Mouse (Mus musculus): Measurements from ENCODE around the gene Atf7ip. TPM values are rescaled to one million over a fixed set of nuclear protein-coding genes. Genes with fewer than 3 reads are reported as not detected.

Gene Atf7ip
- polyA plus RNA-seq, 1 experiment = 11.6 TPM

DNA sequence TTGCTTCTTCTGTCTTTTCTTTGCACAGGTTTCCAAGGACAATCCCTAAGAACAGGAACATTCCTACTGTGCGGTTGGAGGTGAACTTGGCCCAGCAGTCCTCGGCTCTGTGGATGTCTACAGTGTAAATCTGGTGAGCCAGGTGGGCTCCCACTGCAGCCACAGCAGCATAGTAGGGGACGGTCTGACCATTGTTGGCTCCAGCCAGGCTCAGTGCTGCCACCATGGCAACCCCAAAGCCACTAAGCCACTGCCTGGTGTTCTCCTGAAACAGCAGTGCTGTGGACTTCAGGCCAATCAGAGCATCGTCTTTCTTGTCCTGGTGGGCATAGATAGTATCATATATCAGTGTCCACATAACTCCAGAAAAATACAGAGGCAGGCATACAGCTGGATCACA lies 19.8 kb upstream of the Atf7ip start:
- TF ChIP-seq TCF12 (IDR thresholded peaks at IDR 0.05; ENCODE audit: insufficient read depth, poor library complexity, severe bottlenecking) (no peak), USF1 (IDR thresholded peaks at IDR 0.05; ENCODE audit: low read depth) (no peak), MAX (IDR thresholded peaks at IDR 0.05; ENCODE audit: low read depth) (no peak), POLR2A (IDR thresholded peaks at IDR 0.05; ENCODE audit: insufficient read length, low read depth) (no peak), MYOD1 (IDR thresholded peaks at IDR 0.05; ENCODE audit: control insufficient read depth in 1 of 3, insufficient read length in 2 of 3, low read depth in 2 of 3) (no peak), CEBPB (IDR thresholded peaks at IDR 0.05; ENCODE audit: insufficient read depth, poor library complexity, severe bottlenecking) (no peak), E2F4 (IDR thresholded peaks at IDR 0.05; ENCODE audit: insufficient read depth) (no peak), TCF3 (IDR thresholded peaks at IDR 0.05; ENCODE audit: insufficient read length, low read depth) (no peak), POLR2AphosphoS2 (IDR thresholded peaks at IDR 0.05; ENCODE audit: insufficient read length, low read depth) (no peak), MYOG (IDR thresholded peaks at IDR 0.05; ENCODE audit: control insufficient read depth in 1 of 3, insufficient read depth in 1 of 3, insufficient read length in 2 of 3, low read depth in 2 of 3) (no peak), REST (IDR thresholded peaks at IDR 0.05; ENCODE audit: insufficient read depth, insufficient read length) (no peak), SRF (IDR thresholded peaks at IDR 0.05; ENCODE audit: control insufficient read depth, insufficient read length, low read depth) (no peak)
- Histone ChIP-seq H3K79me2 (ENCODE audit: control insufficient read depth, insufficient read depth) (no peaks in the 10 kb centered on the region), H3K36me3 (ENCODE audit: control insufficient read depth, insufficient read depth) (no peaks in the 10 kb centered on the region), H3K4me3 (no peak overlapping the region), H3ac (ENCODE audit: control insufficient read depth, insufficient read length) (no peak overlapping the region), H3K27me3 (ENCODE audit: control insufficient read depth, insufficient read depth, insufficient read length) (no peaks in the 10 kb centered on the region), H3K4me2 (ENCODE audit: low read depth) (no peak overlapping the region)

- Histone ChIP-seq H3K79me2 (ENCODE audit: control insufficient read depth, insufficient read depth) (no peaks in the 10 kb centered on the region), H3K4me3 (no peak overlapping the region), H3ac (ENCODE audit: control insufficient read depth, insufficient read length) (no peak overlapping the region), H3K36me3 (ENCODE audit: control insufficient read depth, insufficient read depth) (no peaks in the 10 kb centered on the region), H3K27me3 (ENCODE audit: control insufficient read depth, insufficient read depth, insufficient read length) (no peaks in the 10 kb centered on the region), H3K4me2 (ENCODE audit: low read depth) (no peak overlapping the region)
- TF ChIP-seq TCF3 (IDR thresholded peaks at IDR 0.05; ENCODE audit: insufficient read length, low read depth) = no peak
Observed at GRCm38 (mm10) chr6:136486801-136487553, 19.0 kb upstream of the Atf7ip start.

- no peak for TF ChIP-seq TCF12 (IDR thresholded peaks at IDR 0.05; ENCODE audit: insufficient read depth, poor library complexity, severe bottlenecking)
- no peak for TF ChIP-seq POLR2AphosphoS2 (IDR thresholded peaks at IDR 0.05; ENCODE audit: insufficient read length, low read depth)
- TF ChIP-seq MYOG (IDR thresholded peaks at IDR 0.05; ENCODE audit: control insufficient read depth in 1 of 3, insufficient read depth in 1 of 3, insufficient read length in 2 of 3, low read depth in 2 of 3) = no peak
- TF ChIP-seq MYOD1 (IDR thresholded peaks at IDR 0.05; ENCODE audit: control insufficient read depth in 1 of 3, insufficient read length in 2 of 3, low read depth in 2 of 3) = no peak
- TF ChIP-seq SRF (IDR thresholded peaks at IDR 0.05; ENCODE audit: control insufficient read depth, insufficient read length, low read depth) = no peak
- no peak for TF ChIP-seq MAX (IDR thresholded peaks at IDR 0.05; ENCODE audit: low read depth)
- TF ChIP-seq USF1 (IDR thresholded peaks at IDR 0.05; ENCODE audit: low read depth) = no peak
- no peak for TF ChIP-seq TCF3 (IDR thresholded peaks at IDR 0.05; ENCODE audit: insufficient read length, low read depth)
- TF ChIP-seq POLR2A (IDR thresholded peaks at IDR 0.05; ENCODE audit: insufficient read length, low read depth) = no peak
- TF ChIP-seq CEBPB (IDR thresholded peaks at IDR 0.05; ENCODE audit: insufficient read depth, poor library complexity, severe bottlenecking) = no peak
- no peak for TF ChIP-seq REST (IDR thresholded peaks at IDR 0.05; ENCODE audit: insufficient read depth, insufficient read length)
- TF ChIP-seq E2F4 (IDR thresholded peaks at IDR 0.05; ENCODE audit: insufficient read depth) = no peak
- Histone ChIP-seq H3ac (ENCODE audit: control insufficient read depth, insufficient read length) (no peak overlapping the region), H3K36me3 (ENCODE audit: control insufficient read depth, insufficient read depth) (no peaks in the 10 kb centered on the region), H3K27me3 (ENCODE audit: control insufficient read depth, insufficient read depth, insufficient read length) (no peaks in the 10 kb centered on the region), H3K79me2 (ENCODE audit: control insufficient read depth, insufficient read depth) (no peaks in the 10 kb centered on the region), H3K4me3 (no peak overlapping the region), H3K4me2 (ENCODE audit: low read depth) (no peak overlapping the region)
Observed at GRCm38 (mm10) chr6:136487554-136487950, 18.4 kb upstream of the Atf7ip start.

- Histone ChIP-seq H3ac (ENCODE audit: control insufficient read depth, insufficient read length) (no peak overlapping the region), H3K36me3 (ENCODE audit: control insufficient read depth, insufficient read depth) (no peaks in the 10 kb centered on the region), H3K4me3 (no peak overlapping the region), H3K27me3 (ENCODE audit: control insufficient read depth, insufficient read depth, insufficient read length) (no peaks in the 10 kb centered on the region), H3K79me2 (ENCODE audit: control insufficient read depth, insufficient read depth) (no peaks in the 10 kb centered on the region), H3K4me2 (ENCODE audit: low read depth) (no peak overlapping the region)
- TF ChIP-seq MYOG (IDR thresholded peaks at IDR 0.05; ENCODE audit: control insufficient read depth in 1 of 3, insufficient read depth in 1 of 3, insufficient read length in 2 of 3, low read depth in 2 of 3) = no peak
Observed at GRCm38 (mm10) chr6:136489899-136490298, 16.1 kb upstream of the Atf7ip start.

DNA sequence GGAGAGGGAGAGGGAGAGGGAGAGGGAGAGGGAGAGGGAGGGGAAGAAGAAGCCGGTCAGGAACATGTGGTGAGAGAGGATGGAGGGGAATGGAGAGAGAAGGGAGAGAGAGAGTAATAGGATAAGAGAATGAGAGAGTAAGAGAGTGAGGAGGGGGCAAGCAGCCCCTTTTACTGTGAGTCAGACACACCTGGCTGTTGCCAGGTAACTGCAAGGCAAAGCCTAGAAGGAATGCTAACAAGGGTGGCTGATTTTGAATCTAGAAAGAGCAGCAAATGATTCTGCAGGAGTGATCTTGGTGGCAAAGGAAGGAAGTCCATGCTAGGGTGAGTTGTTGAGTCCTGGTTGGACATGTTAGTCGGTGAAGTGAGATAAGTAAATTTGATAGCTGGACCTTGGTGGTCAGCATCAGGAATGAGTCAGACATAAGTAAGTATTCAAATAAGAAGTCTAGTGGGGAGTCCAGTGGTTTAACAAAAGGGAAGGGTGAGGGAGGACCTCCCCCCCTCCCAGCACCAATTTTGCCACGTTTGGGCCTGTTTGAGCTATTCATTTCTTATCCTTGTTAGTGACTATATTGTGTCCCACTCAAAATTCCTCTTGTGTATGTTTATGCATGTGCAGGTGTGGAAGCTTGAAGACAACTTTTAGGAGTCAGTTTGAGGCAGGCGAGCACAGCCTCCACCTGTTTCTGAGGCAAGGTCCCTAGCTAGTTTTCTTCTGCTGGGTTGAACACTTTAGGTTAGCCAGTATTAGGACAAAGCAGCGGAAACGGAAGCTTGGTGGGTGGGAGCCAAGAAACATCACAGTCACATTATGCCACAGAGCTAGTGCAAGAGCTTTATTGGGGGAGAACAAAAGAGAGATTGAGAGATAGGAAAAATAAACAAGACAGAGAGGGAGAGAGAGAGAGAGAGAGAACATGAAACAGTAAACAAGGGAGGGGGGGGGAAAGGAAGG lies 15.2 kb upstream of the Atf7ip start:
- Histone ChIP-seq H3K36me3 (ENCODE audit: control insufficient read depth, insufficient read depth) (no peaks in the 10 kb centered on the region), H3K4me2 (ENCODE audit: low read depth) (no peak overlapping the region), H3K27me3 (ENCODE audit: control insufficient read depth, insufficient read depth, insufficient read length) (no peaks in the 10 kb centered on the region), H3K4me3 (no peak overlapping the region), H3K79me2 (ENCODE audit: control insufficient read depth, insufficient read depth) (no peaks in the 10 kb centered on the region), H3ac (ENCODE audit: control insufficient read depth, insufficient read length) (no peak overlapping the region)
- TF ChIP-seq USF1 (IDR thresholded peaks at IDR 0.05; ENCODE audit: low read depth) (no peak), E2F4 (IDR thresholded peaks at IDR 0.05; ENCODE audit: insufficient read depth) (no peak), MYOG (IDR thresholded peaks at IDR 0.05; ENCODE audit: control insufficient read depth in 1 of 3, insufficient read depth in 1 of 3, insufficient read length in 2 of 3, low read depth in 2 of 3) (no peak), MYOD1 (IDR thresholded peaks at IDR 0.05; ENCODE audit: control insufficient read depth in 1 of 3, insufficient read length in 2 of 3, low read depth in 2 of 3) (no peak), CEBPB (IDR thresholded peaks at IDR 0.05; ENCODE audit: insufficient read depth, poor library complexity, severe bottlenecking) (no peak), REST (IDR thresholded peaks at IDR 0.05; ENCODE audit: insufficient read depth, insufficient read length) (no peak), SRF (IDR thresholded peaks at IDR 0.05; ENCODE audit: control insufficient read depth, insufficient read length, low read depth) (no peak), TCF12 (IDR thresholded peaks at IDR 0.05; ENCODE audit: insufficient read depth, poor library complexity, severe bottlenecking) (no peak), POLR2AphosphoS2 (IDR thresholded peaks at IDR 0.05; ENCODE audit: insufficient read length, low read depth) (no peak)
